Mouse (Mus musculus): ENCODE data around the gene Csrp2. TPM values are rescaled to one million over a fixed set of nuclear protein-coding genes. Genes with fewer than 3 reads are reported as not detected.
A peak's percentile ranks its signal among the peaks of the same experiment; 100 is the strongest.

The Csrp2 gene
- polyA plus RNA-seq (2015; fragmentation: Nextera tagmentation; extraction: Ambion mirVana): 236 and 254 TPM in 2 replicates

DNA sequence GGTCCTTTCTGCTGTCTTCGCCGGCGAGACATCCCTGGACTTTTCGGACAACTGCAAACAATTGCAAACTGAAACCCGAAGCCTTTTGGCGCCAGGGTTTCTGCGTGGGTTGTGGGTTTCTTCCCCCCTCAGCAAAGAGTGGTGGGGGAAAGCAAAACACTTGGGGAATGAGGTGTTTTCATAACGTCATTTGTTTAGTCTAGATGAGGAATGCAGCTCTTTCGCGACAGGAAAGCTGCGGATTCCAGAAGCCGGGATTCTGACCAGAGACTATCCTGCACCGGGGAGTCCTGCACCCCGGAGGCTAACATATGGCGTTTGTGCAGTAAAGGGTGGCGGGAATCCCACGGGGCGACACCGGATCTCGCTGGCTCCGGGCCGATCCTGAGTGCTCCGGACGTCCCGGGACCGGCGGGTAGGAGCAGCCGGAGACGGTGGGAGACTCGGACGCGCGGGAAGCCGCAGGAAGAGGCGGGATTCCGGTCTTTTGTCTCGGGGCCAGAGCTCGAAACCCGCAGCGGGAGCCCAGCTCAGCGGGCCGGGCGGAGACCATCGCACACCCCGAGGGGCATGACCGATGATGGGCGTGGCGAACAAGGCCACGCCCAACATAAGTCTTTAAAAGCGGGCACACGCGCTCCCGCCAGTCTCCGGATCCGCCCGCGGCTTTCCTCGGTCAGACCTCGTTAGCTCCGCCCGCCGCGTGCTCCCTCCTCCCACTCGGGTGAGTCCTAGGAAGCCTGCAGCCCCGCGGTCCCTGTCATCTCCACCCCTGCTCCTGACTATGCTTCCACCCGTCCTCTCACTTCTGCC, at the start of gene Csrp2:
Gene Csrp2 (plus strand): TSS at position 259 of the 813 bp plus-strand sequence.
- Histone ChIP-seq H3K36me3 (ENCODE audit: control insufficient read depth, insufficient read depth, low read length) (no peaks in the 10 kb centered on the region), H3K9me3 (ENCODE audit: control insufficient read depth, low read length) (no peaks in the 10 kb centered on the region), H3K27me3 (replicated peaks; ENCODE audit: control insufficient read depth, insufficient read depth, low read length) (no peaks in the 10 kb centered on the region), H3K4me1 (ENCODE audit: control insufficient read depth, insufficient read depth, low read length) (peaks cover 23% of the 10 kb centered on the region), H3K4me2 (ENCODE audit: low read depth, low read length) (peak within 1 kb of the TSS; percentile 77), H3K9ac (ENCODE audit: low read depth, low read length) (peak within 1 kb of the TSS; percentile 89), H3K4me3 (ENCODE audit: low read length) (peak within 1 kb of the TSS; percentile 66), H3K27ac (ENCODE audit: low read length) (peak within 1 kb of the TSS; percentile 96)
- peak; percentile 89 for ATAC-seq
- WGBS: 1% methylated on average over 67 of the region's 67 CpGs

DNA sequence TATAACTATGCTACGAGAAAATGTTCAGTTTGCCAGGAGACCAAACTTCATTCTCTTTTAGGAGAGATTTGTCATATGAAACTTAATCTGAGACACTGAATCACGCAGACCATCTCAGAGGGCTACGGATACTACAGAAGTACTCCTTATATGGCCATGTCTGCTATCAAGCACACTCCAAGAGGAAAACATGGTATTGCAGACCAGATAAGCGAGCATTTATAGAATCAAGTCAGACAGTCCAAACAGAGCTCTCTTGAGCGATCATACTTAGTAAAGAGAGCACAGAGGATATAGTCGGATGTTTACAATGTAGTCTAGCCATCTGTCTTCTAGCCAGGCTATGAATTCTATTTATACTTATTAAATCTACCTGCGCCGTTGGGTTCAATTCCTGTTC, 44.7 kb upstream of the Csrp2 start:
- no peak overlapping the region for H3K4me3 ChIP-seq (ENCODE audit: low read length)
- H3K9ac ChIP-seq (ENCODE audit: low read depth, low read length): no peak overlapping the region
- no peaks in the 10 kb centered on the region for H3K27me3 ChIP-seq (replicated peaks; ENCODE audit: control insufficient read depth, insufficient read depth, low read length)
- no peak for ATAC-seq
- H3K4me2 ChIP-seq (ENCODE audit: low read depth, low read length): no peak overlapping the region
- WGBS: 58% methylated on average over 8 of the region's 8 CpGs
- no peaks in the 10 kb centered on the region for H3K9me3 ChIP-seq (ENCODE audit: control insufficient read depth, low read length)
- H3K4me1 ChIP-seq (ENCODE audit: control insufficient read depth, insufficient read depth, low read length): peaks cover 8% of the 10 kb centered on the region; the same call in 1 of the 2 replicates
- H3K27ac ChIP-seq (ENCODE audit: low read length): no peak overlapping the region
- no peaks in the 10 kb centered on the region for H3K36me3 ChIP-seq (ENCODE audit: control insufficient read depth, insufficient read depth, low read length)

DNA sequence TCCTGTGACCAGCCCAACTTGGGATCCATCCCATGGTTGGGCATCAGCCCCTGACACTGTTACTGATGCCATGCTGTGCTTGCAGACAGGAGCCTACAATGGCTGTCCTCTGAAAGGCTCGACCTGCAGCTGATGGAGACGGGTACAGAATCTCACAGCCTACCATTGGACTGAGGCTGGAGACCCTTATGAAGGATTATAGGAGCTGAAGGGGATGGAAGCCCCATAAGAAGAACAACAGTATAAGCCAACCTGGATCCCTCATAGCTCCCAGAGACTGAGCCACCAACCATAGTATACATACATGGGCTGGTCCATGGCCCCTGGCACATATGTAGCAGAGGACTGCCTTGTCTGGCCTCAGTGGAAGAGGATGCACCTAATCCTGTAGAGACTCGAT, 42.6 kb upstream of the Csrp2 start:
- Histone ChIP-seq H3K4me3 (ENCODE audit: low read length) (no peak overlapping the region), H3K4me2 (ENCODE audit: low read depth, low read length) (no peak overlapping the region), H3K9ac (ENCODE audit: low read depth, low read length) (no peak overlapping the region), H3K27ac (ENCODE audit: low read length) (no peak overlapping the region), H3K27me3 (replicated peaks; ENCODE audit: control insufficient read depth, insufficient read depth, low read length) (no peaks in the 10 kb centered on the region), H3K36me3 (ENCODE audit: control insufficient read depth, insufficient read depth, low read length) (no peaks in the 10 kb centered on the region), H3K4me1 (ENCODE audit: control insufficient read depth, insufficient read depth, low read length) (peaks cover 8% of the 10 kb centered on the region; the same call in 1 of the 2 replicates), H3K9me3 (ENCODE audit: control insufficient read depth, low read length) (no peaks in the 10 kb centered on the region)
- WGBS: 89% methylated on average over 3 of the region's 3 CpGs
- no peak for ATAC-seq

DNA sequence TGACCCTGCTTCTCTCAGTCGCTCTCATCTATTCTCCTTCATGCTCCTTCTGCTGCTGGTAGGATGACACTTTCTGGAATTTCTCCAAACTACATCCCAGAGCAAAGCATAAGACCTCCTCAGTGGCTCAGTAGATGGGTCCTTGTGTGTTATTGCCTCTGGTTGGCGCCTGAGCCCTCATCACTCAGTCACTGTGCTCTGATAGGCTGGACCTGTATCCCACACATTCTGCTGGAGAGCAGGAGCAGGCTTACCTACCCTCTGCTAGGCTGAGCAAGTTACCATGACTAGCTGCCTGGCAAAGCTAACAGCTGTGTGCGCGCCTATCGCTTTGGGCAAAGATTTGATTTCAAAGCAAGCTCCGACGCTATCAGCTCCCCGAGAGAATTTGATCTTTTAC, 41.7 kb upstream of the Csrp2 start:
- 68% methylated on average over 8 of the region's 8 CpGs for WGBS
- no peak overlapping the region for H3K4me3 ChIP-seq (ENCODE audit: low read length)
- H3K36me3 ChIP-seq (ENCODE audit: control insufficient read depth, insufficient read depth, low read length): no peaks in the 10 kb centered on the region
- no peak for ATAC-seq
- no peaks in the 10 kb centered on the region for H3K9me3 ChIP-seq (ENCODE audit: control insufficient read depth, low read length)
- peaks cover 8% of the 10 kb centered on the region; the same call in 1 of the 2 replicates for H3K4me1 ChIP-seq (ENCODE audit: control insufficient read depth, insufficient read depth, low read length)
- H3K9ac ChIP-seq (ENCODE audit: low read depth, low read length): no peak overlapping the region
- no peak overlapping the region for H3K27ac ChIP-seq (ENCODE audit: low read length)
- H3K4me2 ChIP-seq (ENCODE audit: low read depth, low read length): no peak overlapping the region
- no peaks in the 10 kb centered on the region for H3K27me3 ChIP-seq (replicated peaks; ENCODE audit: control insufficient read depth, insufficient read depth, low read length)

GRCm38 (mm10) chr10:110878641-110879040, 40.9 kb upstream of the Csrp2 start:
- WGBS: 45% methylated on average over 5 of the region's 5 CpGs
- Histone ChIP-seq H3K4me3 (ENCODE audit: low read length) (no peak overlapping the region), H3K9ac (ENCODE audit: low read depth, low read length) (no peak overlapping the region), H3K27ac (ENCODE audit: low read length) (no peak overlapping the region), H3K4me2 (ENCODE audit: low read depth, low read length) (no peak overlapping the region), H3K27me3 (replicated peaks; ENCODE audit: control insufficient read depth, insufficient read depth, low read length) (no peaks in the 10 kb centered on the region), H3K4me1 (ENCODE audit: control insufficient read depth, insufficient read depth, low read length) (peaks cover 8% of the 10 kb centered on the region; the same call in 1 of the 2 replicates), H3K9me3 (ENCODE audit: control insufficient read depth, low read length) (no peaks in the 10 kb centered on the region), H3K36me3 (ENCODE audit: control insufficient read depth, insufficient read depth, low read length) (no peaks in the 10 kb centered on the region)
- no peak for ATAC-seq

DNA sequence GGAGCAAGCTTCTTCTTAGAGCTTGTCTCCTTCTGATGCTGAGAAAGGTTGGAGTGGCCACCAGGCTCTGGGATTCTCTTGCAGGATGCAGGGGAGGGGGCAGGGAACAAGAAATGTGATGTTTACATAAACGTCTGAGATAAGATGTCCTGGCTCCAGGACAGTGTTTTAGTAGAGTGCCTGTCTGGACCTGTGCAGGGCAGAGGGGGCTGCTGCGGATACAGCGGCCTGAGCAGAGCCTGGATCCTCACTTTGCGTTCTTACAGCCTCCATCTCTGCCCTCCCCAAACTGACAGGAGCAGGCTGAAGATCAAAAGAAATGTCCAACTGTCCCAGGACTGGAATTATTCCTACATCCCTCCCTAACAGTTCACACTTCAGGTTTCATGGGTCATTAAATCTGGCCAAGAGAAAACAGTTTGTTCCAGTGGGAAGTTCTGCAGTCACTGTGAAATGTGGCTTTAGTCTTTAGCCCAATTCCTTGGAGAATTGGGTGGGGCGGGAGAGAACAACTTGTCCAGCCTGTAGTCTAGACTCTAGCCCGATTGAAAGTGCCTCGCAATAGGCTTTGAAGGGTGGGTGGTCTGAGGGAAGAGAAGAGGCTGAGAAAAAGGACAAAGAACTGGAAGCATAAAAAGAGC, 40.0 kb upstream of the Csrp2 start:
- Histone ChIP-seq H3K9ac (ENCODE audit: low read depth, low read length) (no peak overlapping the region), H3K27me3 (replicated peaks; ENCODE audit: control insufficient read depth, insufficient read depth, low read length) (no peaks in the 10 kb centered on the region), H3K36me3 (ENCODE audit: control insufficient read depth, insufficient read depth, low read length) (no peaks in the 10 kb centered on the region), H3K4me2 (ENCODE audit: low read depth, low read length) (no peak overlapping the region), H3K4me1 (ENCODE audit: control insufficient read depth, insufficient read depth, low read length) (peaks cover 8% of the 10 kb centered on the region; the same call in 1 of the 2 replicates), H3K4me3 (ENCODE audit: low read length) (no peak overlapping the region), H3K9me3 (ENCODE audit: control insufficient read depth, low read length) (no peaks in the 10 kb centered on the region), H3K27ac (ENCODE audit: low read length) (no peak overlapping the region)
- WGBS: 32% methylated on average over 7 of the region's 7 CpGs
- peak; percentile 26 for ATAC-seq

DNA sequence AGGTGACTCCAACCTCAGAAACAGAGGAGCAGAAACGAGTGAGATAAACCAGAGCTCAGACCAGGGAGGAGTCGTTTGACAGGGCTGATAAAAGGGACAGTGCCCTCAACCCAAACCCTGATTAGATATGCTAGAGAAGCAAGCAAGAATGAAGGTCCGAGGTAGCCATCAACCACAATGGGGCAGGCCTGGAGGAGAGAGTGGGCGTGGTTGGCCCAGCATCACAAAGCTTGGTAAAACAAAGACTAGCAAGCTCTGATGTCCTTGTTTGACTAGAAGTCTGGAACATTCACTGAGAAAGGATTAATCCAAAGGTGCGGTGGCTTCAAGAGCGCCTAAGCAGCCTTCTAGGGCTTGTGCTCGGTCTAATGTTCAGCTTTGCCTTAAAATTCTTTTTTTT, 38.2 kb upstream of the Csrp2 start:
- no peak overlapping the region for H3K4me2 ChIP-seq (ENCODE audit: low read depth, low read length)
- ATAC-seq: no peak
- no peak overlapping the region for H3K9ac ChIP-seq (ENCODE audit: low read depth, low read length)
- 65% methylated on average over 7 of the region's 7 CpGs for WGBS
- H3K9me3 ChIP-seq (ENCODE audit: control insufficient read depth, low read length): no peaks in the 10 kb centered on the region
- peaks cover 8% of the 10 kb centered on the region; the same call in 1 of the 2 replicates for H3K4me1 ChIP-seq (ENCODE audit: control insufficient read depth, insufficient read depth, low read length)
- H3K27ac ChIP-seq (ENCODE audit: low read length): no peak overlapping the region
- no peaks in the 10 kb centered on the region for H3K36me3 ChIP-seq (ENCODE audit: control insufficient read depth, insufficient read depth, low read length)
- H3K27me3 ChIP-seq (replicated peaks; ENCODE audit: control insufficient read depth, insufficient read depth, low read length): no peaks in the 10 kb centered on the region
- no peak overlapping the region for H3K4me3 ChIP-seq (ENCODE audit: low read length)

- Histone ChIP-seq H3K4me2 (ENCODE audit: low read depth, low read length) (no peak overlapping the region), H3K27ac (ENCODE audit: low read length) (no peak overlapping the region), H3K4me1 (ENCODE audit: control insufficient read depth, insufficient read depth, low read length) (peaks cover 7% of the 10 kb centered on the region; the same call in 1 of the 2 replicates), H3K36me3 (ENCODE audit: control insufficient read depth, insufficient read depth, low read length) (no peaks in the 10 kb centered on the region), H3K27me3 (replicated peaks; ENCODE audit: control insufficient read depth, insufficient read depth, low read length) (no peaks in the 10 kb centered on the region), H3K9me3 (ENCODE audit: control insufficient read depth, low read length) (no peaks in the 10 kb centered on the region), H3K9ac (ENCODE audit: low read depth, low read length) (no peak overlapping the region), H3K4me3 (ENCODE audit: low read length) (no peak overlapping the region)
- ATAC-seq: no peak
These were observed 36.9 kb upstream of the Csrp2 start for GRCm38 (mm10) chr10:110882701-110883100.

GRCm38 (mm10) chr10:110890656-110891272, 28.8 kb upstream of the Csrp2 start:
- no peaks in the 10 kb centered on the region for H3K36me3 ChIP-seq (ENCODE audit: control insufficient read depth, insufficient read depth, low read length)
- H3K4me2 ChIP-seq (ENCODE audit: low read depth, low read length): no peak overlapping the region
- H3K9ac ChIP-seq (ENCODE audit: low read depth, low read length): no peak overlapping the region
- no peaks in the 10 kb centered on the region for H3K9me3 ChIP-seq (ENCODE audit: control insufficient read depth, low read length)
- H3K27ac ChIP-seq (ENCODE audit: low read length): no peak overlapping the region
- no peak for ATAC-seq
- H3K27me3 ChIP-seq (replicated peaks; ENCODE audit: control insufficient read depth, insufficient read depth, low read length): no peaks in the 10 kb centered on the region
- 67% methylated on average over 7 of the region's 7 CpGs for WGBS
- H3K4me3 ChIP-seq (ENCODE audit: low read length): no peak overlapping the region
- no peaks in the 10 kb centered on the region for H3K4me1 ChIP-seq (ENCODE audit: control insufficient read depth, insufficient read depth, low read length)
